Mouse (Mus musculus) lung, postnatal 25 days (tissue): ENCODE results near the gene Slc10a4.
"Not testable (repeated sequence)": the region's sequence is repeated elsewhere in the genome, so short reads cannot be mapped to it uniquely, and the experiment has no call there.

Experiments
- DNase-seq: peaks from one replicate; pipeline ENCODE4 v3.0.0; 2022; ENCODE audit warnings: low spot score

Gene Slc10a4

DNA sequence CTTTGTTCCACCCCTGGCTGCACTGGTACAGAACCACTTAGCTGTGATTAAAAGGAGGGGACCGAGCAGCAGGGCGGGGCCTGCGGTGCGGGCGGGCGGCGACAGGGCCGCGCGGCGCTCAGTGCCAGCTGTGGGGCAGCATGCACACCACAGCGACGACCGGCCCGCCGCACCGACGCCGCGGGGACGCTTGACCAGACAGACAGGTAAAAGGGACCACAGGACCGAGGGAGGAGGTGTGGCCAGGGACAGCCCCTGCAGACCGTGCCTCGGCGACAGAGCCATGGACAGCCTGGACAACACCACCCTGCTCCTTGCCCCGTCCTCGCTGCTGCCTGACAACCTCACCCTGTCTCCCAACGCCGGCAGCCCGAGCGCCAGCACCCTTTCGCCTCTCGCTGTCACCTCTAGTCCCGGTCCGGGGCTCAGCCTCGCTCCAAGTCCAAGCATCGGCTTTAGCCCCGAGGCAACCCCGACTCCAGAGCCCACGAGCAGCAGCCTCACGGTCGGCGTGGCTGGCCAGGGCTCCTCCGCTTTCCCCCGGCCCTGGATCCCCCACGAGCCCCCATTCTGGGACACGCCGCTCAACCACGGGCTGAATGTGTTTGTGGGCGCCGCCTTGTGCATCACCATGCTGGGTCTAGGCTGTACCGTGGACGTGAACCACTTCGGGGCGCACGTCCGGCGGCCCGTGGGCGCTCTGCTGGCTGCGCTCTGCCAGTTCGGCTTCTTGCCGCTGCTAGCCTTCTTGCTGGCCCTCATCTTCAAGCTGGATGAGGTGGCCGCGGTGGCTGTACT, at the start of gene Slc10a4:
Slc10a4 (plus strand) TSS at position 100 of the 798 bp plus-strand sequence.
- DNase-seq = no peak

DNA sequence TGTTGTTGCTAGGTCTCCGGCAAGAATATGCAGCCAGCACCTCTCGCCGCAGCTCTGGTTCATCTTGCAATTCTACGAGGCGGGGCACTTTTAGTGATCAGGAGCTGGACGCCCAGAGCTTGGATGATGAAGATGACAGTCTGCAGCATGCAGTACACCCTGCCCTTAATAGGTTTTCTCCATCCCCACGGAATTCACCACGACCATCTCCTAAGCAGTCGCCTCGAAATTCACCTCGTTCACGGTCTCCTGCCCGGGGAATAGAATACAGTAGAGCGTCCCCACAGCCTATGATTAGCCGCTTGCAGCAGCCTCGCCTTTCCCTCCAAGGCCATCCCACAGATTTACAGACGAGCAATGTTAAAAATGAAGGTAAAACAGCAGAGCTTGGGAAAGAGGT, 49.4 kb upstream of the Slc10a4 start:
- no peak for DNase-seq

DNA sequence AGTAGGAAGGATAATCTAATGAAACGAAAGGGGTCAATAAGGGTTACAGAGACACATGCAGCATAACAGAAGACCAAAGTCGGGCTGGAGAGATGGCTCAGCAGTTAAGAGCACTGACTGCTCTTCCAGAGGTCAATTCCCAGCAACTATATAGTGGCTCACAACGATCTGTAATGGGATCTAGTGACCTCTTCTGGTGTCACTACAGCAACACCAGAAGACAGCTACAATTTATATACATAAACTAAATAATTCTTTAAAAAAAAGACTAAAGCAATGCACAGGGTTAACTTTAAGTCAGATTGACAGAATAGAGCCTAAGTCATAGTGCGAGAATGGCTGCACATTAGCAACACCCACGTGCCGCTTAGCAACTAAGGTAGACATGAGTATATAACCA, 46.6 kb upstream of the Slc10a4 start:
- DNase-seq = no peak

DNA sequence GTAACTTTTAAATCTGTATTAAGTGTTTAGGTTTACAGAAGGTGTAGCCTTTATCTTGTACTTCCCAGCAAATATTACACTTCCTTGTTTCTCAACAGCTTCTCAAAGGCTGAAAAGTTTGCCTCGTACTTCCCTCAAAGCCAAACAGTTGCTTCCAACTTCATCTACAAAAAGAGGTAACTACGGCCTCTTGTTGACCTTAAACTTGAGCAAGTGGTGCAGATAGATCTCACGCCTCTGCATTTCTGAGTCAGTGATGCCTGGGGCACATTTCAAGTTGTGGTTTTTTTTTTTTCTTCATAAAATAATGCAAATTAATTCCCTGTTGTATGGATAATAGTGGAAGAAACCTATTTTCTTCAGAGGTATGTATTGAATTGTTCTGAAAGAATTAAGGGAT, 41.0 kb upstream of the Slc10a4 start:
- DNase-seq = no peak

DNA sequence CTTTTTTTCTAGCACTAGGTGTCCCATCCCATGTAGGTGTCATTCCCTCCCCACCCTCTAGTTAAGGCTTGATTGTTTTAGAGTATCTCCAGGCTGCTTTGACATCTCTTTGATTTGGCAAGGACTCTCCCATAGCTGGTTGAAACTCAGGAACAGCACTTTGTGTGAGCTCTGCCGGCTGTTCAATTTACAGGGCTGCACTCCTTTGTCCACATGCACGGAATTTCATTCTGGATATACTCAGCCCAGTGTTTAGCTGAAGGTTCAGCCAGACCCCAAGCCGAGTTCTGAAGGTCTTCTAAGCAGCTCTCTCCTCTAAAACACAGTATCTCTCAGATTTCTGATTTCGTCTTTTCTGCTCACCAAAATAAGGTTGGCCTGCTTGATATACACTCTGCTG, 34.2 kb upstream of the Slc10a4 start:
- no peak for DNase-seq

DNA sequence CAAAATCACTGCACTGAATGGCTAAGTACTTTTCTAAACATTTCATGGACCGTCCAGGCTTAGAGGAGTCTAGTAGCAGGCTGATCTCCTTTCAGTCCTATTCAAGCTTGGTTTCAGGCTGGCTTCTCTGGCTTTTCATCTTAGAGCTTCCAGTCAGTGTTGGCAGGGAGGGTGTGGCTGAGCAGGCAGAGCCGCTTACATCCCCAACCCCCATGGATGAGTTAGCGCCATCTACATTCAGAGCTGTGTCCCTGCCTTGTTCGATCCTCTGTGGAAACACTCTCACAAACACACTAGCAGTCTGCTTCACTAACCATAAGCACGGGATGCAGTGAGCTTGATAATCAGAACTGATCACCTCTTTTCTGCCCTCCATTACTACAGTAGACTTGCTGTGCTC, 33.7 kb upstream of the Slc10a4 start:
- no peak for DNase-seq

DNA sequence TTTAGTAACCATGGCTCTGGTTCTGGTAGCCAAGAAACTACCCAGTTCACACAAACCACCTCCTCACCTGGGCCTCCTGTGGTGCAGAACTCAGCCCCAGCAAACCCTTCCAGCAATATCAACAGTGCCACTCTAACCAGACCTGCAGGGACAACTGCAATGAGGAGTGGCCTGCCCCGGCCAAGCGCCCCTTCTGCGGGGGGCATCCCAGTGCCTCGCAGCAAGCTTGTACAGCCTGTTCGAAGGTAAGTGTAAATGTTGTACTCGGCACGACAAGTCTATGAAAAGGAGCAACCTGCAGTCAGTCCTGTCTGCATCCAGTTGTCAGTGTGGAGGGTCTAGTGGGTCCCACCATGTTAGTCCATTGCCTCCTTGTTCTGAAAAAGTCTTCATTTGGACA, 32.1 kb upstream of the Slc10a4 start, which contains the start of gene Gm10135:
Gm10135 (minus strand) TSS at position 101 of the 400 bp plus-strand sequence.
- DNase-seq = no peak

DNA sequence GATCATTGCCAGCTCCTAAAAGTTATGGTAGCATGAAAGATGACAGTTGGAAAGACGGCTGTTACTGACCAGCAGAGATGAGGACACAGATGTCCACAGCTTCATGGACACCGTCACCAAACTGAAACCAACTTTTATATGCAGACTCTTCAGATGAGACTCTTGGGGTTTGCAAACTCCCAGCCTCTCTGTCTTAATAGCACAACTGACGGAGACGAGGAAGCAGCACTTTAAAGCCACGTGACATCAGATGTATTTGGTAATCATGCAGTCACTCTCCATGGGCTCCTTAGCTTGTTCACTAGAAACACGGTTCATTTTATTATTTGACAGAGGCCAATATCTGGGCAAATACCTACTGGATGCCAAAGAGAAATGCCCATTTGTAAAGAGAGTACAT, 30.7 kb upstream of the Slc10a4 start:
- no peak for DNase-seq

DNA sequence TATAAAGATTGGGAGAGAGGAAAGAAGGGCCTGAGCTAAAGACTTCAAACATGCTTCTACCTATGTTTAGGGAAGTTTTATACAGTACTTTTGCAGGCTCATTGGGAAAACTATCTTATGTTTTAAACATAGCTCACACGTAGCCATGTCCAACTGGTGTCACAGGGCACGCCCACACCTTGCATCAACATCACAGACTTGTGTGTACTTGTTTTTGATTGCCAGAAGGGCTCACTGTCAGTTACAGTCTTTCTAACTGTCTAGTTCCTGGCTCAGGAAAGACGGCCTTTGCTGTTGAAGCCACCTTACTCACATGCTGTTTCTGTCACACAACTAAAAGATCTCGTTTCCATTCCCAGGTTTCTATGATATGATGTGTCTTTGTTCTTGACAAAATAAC, 30.1 kb upstream of the Slc10a4 start:
- no peak for DNase-seq

DNA sequence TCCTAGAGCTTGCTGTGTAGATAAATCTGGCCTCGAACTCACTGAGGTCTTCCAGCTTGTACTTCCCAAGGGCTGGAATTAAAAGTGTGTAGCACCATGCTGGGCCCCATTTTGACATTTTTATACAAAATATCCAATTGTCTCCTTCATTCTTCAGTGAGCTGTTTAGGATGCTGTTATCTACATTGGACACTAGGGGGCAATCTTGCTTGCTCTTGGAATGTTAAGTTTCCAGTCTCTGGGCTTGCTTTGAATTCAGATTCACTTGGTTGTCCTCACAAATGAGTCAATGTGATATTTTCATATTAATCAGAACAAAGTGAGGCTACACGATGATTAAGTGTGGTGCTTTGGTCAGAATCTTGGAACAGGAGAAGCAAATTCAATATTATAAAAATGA, 22.6 kb upstream of the Slc10a4 start:
- DNase-seq = peak; percentile 44

DNA sequence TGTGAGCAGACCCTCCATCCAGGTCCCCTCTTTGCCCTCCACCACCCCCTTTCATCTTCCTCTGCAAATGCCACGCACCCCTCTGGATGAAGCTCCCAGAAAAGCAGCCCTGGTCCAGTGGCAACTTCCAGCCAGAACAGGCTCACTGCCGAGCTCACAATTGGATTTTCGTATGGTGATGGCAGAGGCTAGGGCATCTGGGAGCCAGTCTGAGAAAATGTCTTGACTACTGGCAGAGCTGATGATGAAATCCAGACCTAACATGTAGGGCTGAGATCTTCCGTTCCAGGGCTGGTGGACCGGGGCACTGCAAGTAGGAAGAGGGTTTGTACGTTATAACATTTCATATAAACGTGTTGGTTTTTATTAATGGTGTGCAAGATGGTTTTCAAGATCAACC, 18.9 kb upstream of the Slc10a4 start:
- DNase-seq = no peak

DNA sequence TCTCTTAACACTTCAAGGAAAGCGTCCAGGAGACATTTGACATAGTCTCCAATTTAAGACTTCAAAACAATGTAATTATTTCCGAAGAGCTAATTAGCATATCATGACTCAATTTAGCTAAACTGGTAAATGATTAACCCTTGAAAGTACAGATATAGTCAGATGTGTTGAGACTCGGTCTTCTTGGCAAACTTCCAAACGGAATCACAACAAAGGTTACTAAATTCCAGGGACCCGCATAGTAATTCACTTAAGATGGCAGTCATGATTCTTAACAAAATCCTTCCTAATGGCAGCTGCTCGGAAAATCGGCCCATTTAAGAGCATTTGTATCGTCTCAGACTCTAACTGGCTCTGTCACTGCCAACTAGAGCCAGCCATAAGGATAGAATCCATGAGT, 16.9 kb upstream of the Slc10a4 start:
- DNase-seq = no peak

DNA sequence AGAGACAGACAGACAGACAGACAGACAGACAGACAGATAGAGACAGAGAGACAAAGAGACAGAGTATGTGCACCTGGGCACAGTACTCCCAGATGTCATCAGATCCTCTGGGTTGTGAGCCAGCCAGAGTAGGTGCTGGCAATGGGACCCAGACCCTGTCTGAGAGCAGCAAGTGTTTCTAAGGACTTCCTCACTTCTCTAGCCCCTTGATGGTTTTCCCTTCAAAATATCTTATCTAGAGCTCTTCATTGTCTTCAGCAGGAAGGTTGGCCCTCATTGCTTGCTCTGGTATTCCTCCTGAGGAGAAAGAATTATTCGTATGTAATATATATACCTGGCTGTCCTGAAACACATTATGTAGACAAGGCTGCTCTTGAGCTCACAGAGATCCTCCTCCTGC, 14.2 kb upstream of the Slc10a4 start:
- no peak for DNase-seq

DNA sequence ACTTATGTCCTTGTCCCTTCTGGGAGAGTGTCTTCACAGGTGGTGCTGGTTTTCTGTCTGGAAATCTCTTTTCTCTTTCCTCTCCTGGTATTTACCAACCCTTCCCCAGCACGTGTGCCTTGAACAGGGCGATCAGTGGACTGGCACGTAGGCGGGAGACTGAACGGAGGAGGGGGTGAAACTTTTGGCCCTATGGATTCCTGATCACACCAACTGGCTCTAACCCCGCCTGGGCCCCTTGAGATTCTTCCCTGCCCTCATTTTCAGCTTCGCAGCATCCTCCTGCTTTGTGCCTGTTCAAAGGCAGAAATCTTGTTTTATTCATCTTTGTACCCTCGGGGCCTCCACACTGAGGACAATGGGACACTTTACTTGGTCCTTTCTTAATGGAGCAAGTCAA, 12.3 kb upstream of the Slc10a4 start:
- DNase-seq = no peak

DNA sequence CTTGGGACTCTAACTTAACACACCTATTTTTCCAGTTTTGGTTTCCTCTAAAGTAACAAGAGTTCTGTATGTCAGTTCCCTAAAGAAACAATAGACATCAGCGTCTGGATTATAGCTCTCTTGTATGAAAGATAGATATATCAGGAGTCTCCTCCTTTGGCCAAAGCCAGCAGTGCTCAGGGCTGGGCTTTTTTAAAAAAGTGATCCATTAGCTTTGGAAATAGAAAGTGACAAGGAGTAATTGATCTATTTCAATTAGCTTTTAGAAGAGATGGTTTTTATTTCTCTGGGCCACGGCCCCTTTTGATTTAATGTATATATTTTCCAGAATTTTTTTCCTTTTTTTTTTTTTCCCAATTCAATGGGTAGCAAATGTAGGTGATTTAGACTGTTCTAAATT, 11.8 kb upstream of the Slc10a4 start:
- DNase-seq = no peak

DNA sequence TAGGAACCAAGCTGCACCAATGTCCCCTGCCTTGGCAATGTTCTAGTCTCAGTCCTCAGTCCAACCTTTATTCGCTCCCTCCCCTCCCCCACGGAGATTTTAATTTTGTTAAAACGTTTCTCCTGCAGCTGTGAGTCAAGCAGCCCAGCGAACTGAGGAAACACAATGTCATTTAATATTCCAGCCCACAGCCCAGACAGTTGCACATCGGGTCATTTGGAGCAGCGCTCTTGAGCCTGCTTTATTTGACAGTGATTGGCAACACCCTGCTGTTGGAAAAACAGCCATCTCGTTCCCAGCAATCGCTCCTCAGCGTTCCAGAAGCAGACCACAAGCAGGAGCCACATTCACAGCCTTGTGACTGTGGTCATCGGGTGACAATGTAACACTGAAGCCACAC, 11.3 kb upstream of the Slc10a4 start:
- no peak for DNase-seq

DNA sequence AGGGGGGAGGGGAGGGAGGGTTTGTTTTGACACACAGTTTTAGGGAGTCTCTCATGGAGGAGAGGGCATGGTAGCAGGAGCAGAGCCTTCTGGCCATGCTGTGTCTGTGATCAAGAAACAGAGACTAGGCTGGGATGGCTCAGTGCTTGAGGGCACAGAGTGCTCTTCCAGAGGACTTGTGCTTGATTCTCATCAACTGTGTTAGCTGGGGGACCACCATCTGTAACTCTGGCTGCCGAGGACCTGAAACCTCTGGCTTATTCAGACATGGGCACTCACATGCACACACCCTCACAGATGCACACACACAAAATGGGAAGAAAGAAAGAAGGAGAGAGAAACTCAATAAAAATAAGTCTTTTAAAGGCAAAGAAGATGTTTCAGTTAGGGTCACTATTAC, 8.1 kb upstream of the Slc10a4 start:
- not testable (repeated sequence) for DNase-seq

DNA sequence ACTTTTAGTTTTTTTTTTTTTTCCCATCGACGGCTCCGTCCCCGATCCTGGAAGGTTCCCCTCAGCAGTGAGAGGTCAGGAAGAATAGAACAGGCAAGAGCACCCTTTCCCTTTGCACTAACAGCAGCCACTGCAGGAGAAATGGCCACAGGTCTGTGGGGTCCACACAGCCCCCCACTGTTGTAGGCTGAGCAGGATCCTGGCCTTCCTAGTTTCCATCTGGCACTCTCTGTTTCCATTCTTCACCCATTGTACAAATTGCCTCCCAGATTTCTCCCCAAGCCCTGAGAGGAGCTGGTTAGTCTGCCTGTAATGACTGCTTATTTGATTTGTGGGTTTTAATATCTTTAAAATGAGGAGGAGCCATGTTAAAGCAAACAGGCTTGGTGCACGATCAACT, 2.6 kb upstream of the Slc10a4 start:
- no peak for DNase-seq

DNA sequence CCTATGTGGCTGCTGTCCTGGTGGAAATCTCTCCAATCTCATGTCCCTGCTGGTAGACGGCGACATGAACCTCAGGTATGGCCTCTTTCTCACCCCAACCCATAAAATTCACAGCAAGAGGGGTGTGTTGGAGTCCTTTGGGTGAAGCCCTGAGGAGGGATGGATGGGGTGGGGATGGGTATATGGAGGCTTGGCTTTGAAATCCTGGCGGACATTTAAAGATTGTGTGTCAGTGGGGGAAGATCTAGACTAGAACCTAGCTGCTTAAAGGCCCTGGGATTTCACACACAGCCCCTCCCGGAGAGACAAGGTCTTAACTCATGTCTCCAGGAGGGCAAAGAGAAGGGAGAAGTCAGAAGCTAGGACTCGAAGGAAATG, 888 bp downstream of the Slc10a4 start:
- DNase-seq = no peak

DNA sequence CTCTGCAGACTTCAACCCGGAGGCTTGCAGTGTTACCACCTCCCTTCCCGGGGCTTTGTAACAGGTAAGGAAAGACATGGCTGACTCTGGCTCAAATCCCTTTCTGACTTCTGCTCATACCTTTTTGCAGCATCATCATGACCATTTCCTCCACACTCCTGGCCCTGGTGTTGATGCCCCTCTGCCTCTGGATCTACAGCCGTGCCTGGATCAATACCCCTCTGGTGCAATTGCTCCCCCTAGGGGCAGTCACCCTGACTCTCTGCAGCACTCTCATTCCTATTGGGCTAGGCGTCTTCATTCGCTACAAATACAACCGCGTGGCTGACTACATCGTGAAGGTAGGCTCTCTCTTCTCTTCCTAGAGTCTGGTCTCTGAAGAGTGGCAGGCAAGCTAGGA, 1.5 kb downstream of the Slc10a4 start:
- peak; percentile 13 for DNase-seq

DNA sequence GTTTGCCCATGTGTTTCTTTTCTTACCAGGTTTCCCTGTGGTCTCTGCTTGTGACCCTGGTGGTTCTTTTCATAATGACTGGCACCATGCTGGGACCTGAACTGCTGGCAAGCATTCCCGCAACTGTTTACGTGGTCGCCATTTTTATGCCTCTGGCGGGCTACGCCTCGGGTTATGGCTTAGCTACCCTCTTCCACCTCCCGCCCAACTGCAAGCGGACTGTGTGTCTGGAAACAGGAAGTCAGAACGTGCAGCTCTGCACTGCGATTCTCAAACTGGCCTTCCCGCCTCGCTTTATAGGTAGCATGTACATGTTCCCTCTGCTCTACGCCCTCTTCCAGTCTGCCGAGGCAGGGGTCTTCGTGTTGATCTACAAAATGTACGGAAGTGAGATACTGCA, 5.1 kb downstream of the Slc10a4 start:
- not testable (repeated sequence) for DNase-seq

DNA sequence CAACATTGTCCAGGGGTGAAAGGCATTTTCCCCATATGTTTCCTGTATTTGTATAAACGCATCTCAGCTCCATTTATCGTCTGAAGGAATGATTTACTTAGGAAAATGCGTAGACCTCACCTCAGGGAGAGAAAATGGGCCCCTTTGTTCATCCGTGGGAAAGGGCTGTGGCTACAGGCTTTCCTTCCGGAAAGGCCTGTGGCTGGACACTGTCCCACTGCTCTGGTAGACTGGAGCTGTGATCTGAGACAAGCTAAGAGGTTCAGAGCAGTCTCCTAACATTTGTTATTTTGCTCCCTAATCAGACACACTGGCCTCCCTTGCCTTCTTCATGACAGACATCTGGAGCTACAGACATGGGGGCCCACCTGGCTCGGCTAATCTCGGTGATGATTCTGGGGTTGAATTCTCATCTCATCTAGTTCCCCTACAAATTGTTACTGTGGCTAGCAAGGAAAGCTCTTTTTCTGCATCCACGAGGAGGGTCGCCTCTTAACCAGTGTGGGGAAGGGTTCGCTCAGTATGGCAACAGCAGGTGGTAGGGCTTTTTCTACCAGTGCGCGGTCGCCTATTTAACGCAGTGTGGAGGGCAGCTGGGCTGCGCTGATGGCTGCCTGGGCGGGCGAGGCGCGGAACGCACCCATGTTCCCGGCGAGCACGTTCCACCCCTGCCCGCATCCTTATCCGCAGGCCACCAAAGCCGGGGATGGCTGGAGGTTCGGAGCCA, 6.4 kb downstream of the Slc10a4 start:
- not testable (repeated sequence) for DNase-seq

DNA sequence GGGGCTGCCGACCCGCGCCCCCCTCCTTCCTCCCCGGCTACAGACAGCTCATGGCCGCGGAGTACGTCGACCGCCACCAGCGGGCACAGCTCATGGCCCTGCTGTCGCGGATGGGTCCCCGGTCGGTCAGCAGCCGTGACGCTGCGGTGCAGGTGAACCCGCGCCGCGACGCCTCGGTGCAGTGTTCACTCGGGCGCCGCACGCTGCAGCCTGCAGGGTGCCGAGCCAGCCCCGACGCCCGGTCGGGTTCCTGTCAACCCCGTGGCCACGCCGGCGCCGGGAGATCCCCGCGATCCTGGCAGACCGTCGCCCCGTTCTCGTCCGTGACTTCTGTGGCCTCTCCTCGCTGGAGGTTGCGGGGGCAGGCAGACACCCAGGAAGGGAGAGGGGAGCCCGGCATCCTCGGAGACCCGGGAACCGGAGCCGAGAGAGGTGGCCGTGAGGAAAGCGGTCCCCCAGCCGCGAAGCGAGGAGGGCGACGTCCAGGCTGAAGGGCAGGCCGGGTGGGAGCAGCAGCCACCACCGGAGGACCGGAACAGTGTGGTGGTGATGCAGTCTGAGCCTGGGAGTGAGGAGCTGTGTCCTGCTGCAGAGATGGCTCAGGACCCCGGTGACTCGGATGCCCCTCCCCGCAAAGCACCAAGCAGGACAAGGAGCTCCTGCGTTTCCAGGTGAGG, 7.1 kb downstream of the Slc10a4 start:
- DNase-seq = not testable (repeated sequence)
